9 mouse cellular contexts compared by ENCODE assay signal in the genomic region with DNA sequence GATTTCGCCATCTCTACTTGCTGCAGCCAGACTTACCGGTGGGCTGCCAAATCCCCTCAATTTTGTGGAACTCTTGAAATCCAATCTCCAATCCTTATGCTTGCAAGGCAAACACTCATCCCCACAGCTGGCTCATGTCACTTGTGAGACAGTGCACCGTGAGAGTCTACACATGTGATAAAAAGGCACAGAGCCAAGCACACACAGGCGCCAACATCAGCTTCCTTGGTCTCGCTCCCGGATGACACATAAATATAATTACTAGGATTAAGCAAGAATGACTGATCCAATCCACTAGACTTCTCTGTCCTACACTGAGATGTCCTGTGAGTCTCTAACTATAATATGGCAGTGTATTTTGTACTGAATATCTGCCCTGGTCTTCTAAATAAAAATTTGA. TPM values are rescaled to one million over a fixed set of nuclear protein-coding genes. Genes with fewer than 3 reads are reported as not detected.
DNase-seq lines count a peak whose midpoint lies in the region; ATAC-seq and TF ChIP-seq lines count a peak whose summit lies in the region.
"Had no signal": no experiment of that assay in that cellular context is flagged by ENCODE, and none has a peak within 500 bp of the region (broad histone marks: within the 10 kb centered on the region; RNA-seq: fewer than 3 reads in every experiment).

No protein-coding gene starts in this region.

- no peak overlapping the region for H3K4me2 ChIP-seq in forebrain, embryonic 14.5 days (ENCODE audit: low read length)
- no peak overlapping the region for H3K4me2 ChIP-seq in forebrain, embryonic 13.5 days
- no peak overlapping the region for H3K4me2 ChIP-seq in hindbrain, embryonic 11.5 days (replicated peaks; ENCODE audit: low read depth, low read length)

- intact Hi-C loops in gastrocnemius, adult 2 months (cut with DNase I), result no loop called here

- ATAC-seq in forebrain, embryonic 14.5 days, result no peak
- no peak for ATAC-seq in forebrain, embryonic 13.5 days
- no peak for ATAC-seq in hindbrain, embryonic 11.5 days (ENCODE audit: low FRiP score)

- WGBS in forebrain, embryonic 14.5 days, result 79% methylated on average over 6 of the region's 6 CpGs
- 91% methylated on average over 6 of the region's 6 CpGs for WGBS in forebrain, embryonic 13.5 days
- WGBS in hindbrain, embryonic 11.5 days, result 91% methylated on average over 6 of the region's 6 CpGs

- H3K9ac ChIP-seq in forebrain, embryonic 14.5 days (ENCODE audit: low read length), result no peak overlapping the region
- H3K9ac ChIP-seq in forebrain, embryonic 13.5 days, result no peak overlapping the region
- no peak overlapping the region for H3K9ac ChIP-seq in hindbrain, embryonic 11.5 days (ENCODE audit: low read depth, low read length)

- H3K4me3 ChIP-seq in forebrain, embryonic 14.5 days (ENCODE audit: low read depth, low read length), result no peak overlapping the region
- H3K4me3 ChIP-seq in forebrain, embryonic 13.5 days, result no peak overlapping the region
- no peak overlapping the region for H3K4me3 ChIP-seq in gastrocnemius, adult 2 months
- no peak overlapping the region for H3K4me3 ChIP-seq in hindbrain, embryonic 11.5 days (ENCODE audit: low read depth, low read length)

- peak; percentile 44 for DNase-seq in forebrain, embryonic 14.5 days (ENCODE audit: low spot score)
- peak; percentile 82 for DNase-seq in gastrocnemius, adult 2 months
- DNase-seq in kidney, adult 9 months, result peak; percentile 66
- peak; percentile 62 for DNase-seq in ovary, postnatal 36 days (ENCODE audit: low spot score)
- DNase-seq in hindbrain, embryonic 11.5 days (ENCODE audit: low spot score), result no peak
- no peak for DNase-seq in layer of hippocampus, postnatal 25 days (ENCODE audit: extremely low spot score in 1 of 2, low spot score in 1 of 2)
- no peak for DNase-seq in left cerebral cortex, adult 8-10 months (ENCODE audit: low spot score in 2 of 2)

- H3K27ac ChIP-seq in forebrain, embryonic 14.5 days (ENCODE audit: low read depth, low read length), result no peak overlapping the region
- no peak overlapping the region for H3K27ac ChIP-seq in forebrain, embryonic 13.5 days
- peak overlapping the region; percentile 51; the same call in 1 of the 2 replicates for H3K27ac ChIP-seq in gastrocnemius, adult 2 months
- H3K27ac ChIP-seq in hindbrain, embryonic 11.5 days (ENCODE audit: low read depth, low read length), result no peak overlapping the region

- no peak for TF ChIP-seq CTCF in gastrocnemius, adult 2 months (IDR thresholded peaks at IDR 0.05)

- H3K9me3 ChIP-seq in forebrain, embryonic 14.5 days (replicated peaks; ENCODE audit: control insufficient read depth, low read length), result no peaks in the 10 kb centered on the region
- no peaks in the 10 kb centered on the region for H3K9me3 ChIP-seq in forebrain, embryonic 13.5 days (replicated peaks)
- H3K9me3 ChIP-seq in hindbrain, embryonic 11.5 days (ENCODE audit: control insufficient read depth, low read length), result no peaks in the 10 kb centered on the region

- H3K4me1 ChIP-seq in forebrain, embryonic 14.5 days (ENCODE audit: control insufficient read depth, insufficient read depth, low read length), result no peaks in the 10 kb centered on the region
- peaks cover 9% of the 10 kb centered on the region; the same call in 1 of the 2 replicates for H3K4me1 ChIP-seq in forebrain, embryonic 13.5 days
- H3K4me1 ChIP-seq in hindbrain, embryonic 11.5 days (replicated peaks; ENCODE audit: control insufficient read depth, insufficient read depth, low read length), result no peaks in the 10 kb centered on the region

- H3K27me3 ChIP-seq in forebrain, embryonic 14.5 days (replicated peaks; ENCODE audit: control insufficient read depth, insufficient read depth, low read length), result no peaks in the 10 kb centered on the region
- H3K27me3 ChIP-seq in forebrain, embryonic 13.5 days, result 0 out of 2 replicates have a peak, but pooled peaks cover 2% of the 10 kb centered on the region
- H3K27me3 ChIP-seq in hindbrain, embryonic 11.5 days (ENCODE audit: control insufficient read depth, insufficient read depth, low read length), result no peaks in the 10 kb centered on the region

- no peaks in the 10 kb centered on the region for H3K36me3 ChIP-seq in forebrain, embryonic 14.5 days (ENCODE audit: control insufficient read depth, insufficient read depth, low read length)
- H3K36me3 ChIP-seq in forebrain, embryonic 13.5 days (ENCODE audit: poor library complexity, severe bottlenecking), result no peaks in the 10 kb centered on the region
- no peaks in the 10 kb centered on the region for H3K36me3 ChIP-seq in hindbrain, embryonic 11.5 days (ENCODE audit: control insufficient read depth, insufficient read depth, low read length)

RNA-seq across cellular contexts. Expression of a gene that starts 6.5 kb away (rescaled TPM):
- 0.24 and 0.40 TPM in 2 replicates for polyA plus RNA-seq in forebrain, embryonic 14.5 days (2014; fragmentation: Nextera tagmentation; extraction: Ambion mirVana)
- 0.23 and 0.39 TPM in 2 replicates for polyA plus RNA-seq in forebrain, embryonic 13.5 days (2015; fragmentation: Nextera tagmentation; extraction: Ambion mirVana)
- 1 to 10 TPM; 2.4 to 5.4 TPM for total RNA-seq in gastrocnemius, adult 2 months (2021)
- 0.40 and 0.52 TPM in 2 replicates for polyA plus RNA-seq in hindbrain, embryonic 11.5 days (2014; fragmentation: Nextera tagmentation; extraction: Ambion mirVana)
- total RNA-seq in layer of hippocampus, postnatal 25 days (2021), result 10 to 100 TPM; 11.2 to 12.1 TPM
- 10 to 100 TPM; 18.4 to 21.9 (median 20.2) TPM for total RNA-seq in left cerebral cortex, adult 8-10 months (2022)

RNA-seq across cellular contexts. Expression of a gene that starts 14.1 kb away (rescaled TPM):
- polyA plus RNA-seq in forebrain, embryonic 14.5 days (2014; fragmentation: Nextera tagmentation; extraction: Ambion mirVana), result 17.2 and 20.0 TPM in 2 replicates
- 19.7 and 20.5 TPM in 2 replicates for polyA plus RNA-seq in forebrain, embryonic 13.5 days (2015; fragmentation: Nextera tagmentation; extraction: Ambion mirVana)
- total RNA-seq in gastrocnemius, adult 2 months (2021), result 1 to 10 TPM; 2.9 to 4.4 TPM
- polyA plus RNA-seq in hindbrain, embryonic 11.5 days (2014; fragmentation: Nextera tagmentation; extraction: Ambion mirVana), result 11.6 and 14.9 TPM in 2 replicates
- 10 to 100 TPM; 18.6 to 21.2 TPM for total RNA-seq in layer of hippocampus, postnatal 25 days (2021)
- 10 to 100 TPM; 15.1 to 20.1 (median 17.5) TPM for total RNA-seq in left cerebral cortex, adult 8-10 months (2022)

RNA-seq across cellular contexts. Expression of a gene that starts 16.0 kb away (rescaled TPM):
- polyA plus RNA-seq in forebrain, embryonic 14.5 days (2014; fragmentation: Nextera tagmentation; extraction: Ambion mirVana), result not detected in 2 replicates
- not detected in 2 replicates for polyA plus RNA-seq in forebrain, embryonic 13.5 days (2015; fragmentation: Nextera tagmentation; extraction: Ambion mirVana)
- not detected for total RNA-seq in gastrocnemius, adult 2 months (2021)
- not detected in 2 replicates for polyA plus RNA-seq in hindbrain, embryonic 11.5 days (2014; fragmentation: Nextera tagmentation; extraction: Ambion mirVana)
- total RNA-seq in layer of hippocampus, postnatal 25 days (2021), result under 1 TPM in 1 of 2 experiments, not detected in 1; 0.15 TPM
- total RNA-seq in left cerebral cortex, adult 8-10 months (2022), result 1 to 10 TPM in 3 of 4 experiments, under 1 TPM in 1; 0.91 to 3.2 (median 1.5) TPM
- total RNA-seq: CH12.LX had no signal

RNA-seq across cellular contexts. Expression of a gene that starts 23.9 kb away (rescaled TPM):
- polyA plus RNA-seq in forebrain, embryonic 14.5 days (2014; fragmentation: Nextera tagmentation; extraction: Ambion mirVana), result 0.12 and 0.14 TPM in 2 replicates
- polyA plus RNA-seq in forebrain, embryonic 13.5 days (2015; fragmentation: Nextera tagmentation; extraction: Ambion mirVana), result 0.04 TPM in 1 of 2 replicates, not detected in the other
- total RNA-seq in gastrocnemius, adult 2 months (2021), result under 1 TPM in 1 of 2 experiments, not detected in 1; 0.06 TPM
- 0.25 and 0.43 TPM in 2 replicates for polyA plus RNA-seq in hindbrain, embryonic 11.5 days (2014; fragmentation: Nextera tagmentation; extraction: Ambion mirVana)
- 10 to 100 TPM; 47.3 to 47.4 TPM for total RNA-seq in layer of hippocampus, postnatal 25 days (2021)
- total RNA-seq in left cerebral cortex, adult 8-10 months (2022), result 10 to 100 TPM; 32.4 to 37.5 (median 36.3) TPM

RNA-seq across cellular contexts. Expression of a gene that starts 30.9 kb away (rescaled TPM):
- not detected in 2 replicates for polyA plus RNA-seq in forebrain, embryonic 14.5 days (2014; fragmentation: Nextera tagmentation; extraction: Ambion mirVana)
- not detected in 2 replicates for polyA plus RNA-seq in forebrain, embryonic 13.5 days (2015; fragmentation: Nextera tagmentation; extraction: Ambion mirVana)
- under 1 TPM; 0.61 to 0.81 TPM for total RNA-seq in gastrocnemius, adult 2 months (2021)
- 0.05 TPM in 1 of 2 replicates, not detected in the other for polyA plus RNA-seq in hindbrain, embryonic 11.5 days (2014; fragmentation: Nextera tagmentation; extraction: Ambion mirVana)
- total RNA-seq in layer of hippocampus, postnatal 25 days (2021), result under 1 TPM; 0.31 to 0.59 TPM
- under 1 TPM; 0.46 to 0.78 (median 0.59) TPM for total RNA-seq in left cerebral cortex, adult 8-10 months (2022)

Comparison
In these comparisons a context has a peak if more than half of its experiments do, and no peak if none do; other contexts are left out.
1. DNase-seq: peak in forebrain, embryonic 14.5 days (single experiment), gastrocnemius, adult 2 months (single experiment), kidney, adult 9 months (single experiment) and ovary, postnatal 36 days (single experiment); none in hindbrain, embryonic 11.5 days (single experiment), layer of hippocampus, postnatal 25 days (0 of 2) and left cerebral cortex, adult 8-10 months (0 of 2).